ENCODE assay signal across 28 mouse cellular contexts in the genomic region with DNA sequence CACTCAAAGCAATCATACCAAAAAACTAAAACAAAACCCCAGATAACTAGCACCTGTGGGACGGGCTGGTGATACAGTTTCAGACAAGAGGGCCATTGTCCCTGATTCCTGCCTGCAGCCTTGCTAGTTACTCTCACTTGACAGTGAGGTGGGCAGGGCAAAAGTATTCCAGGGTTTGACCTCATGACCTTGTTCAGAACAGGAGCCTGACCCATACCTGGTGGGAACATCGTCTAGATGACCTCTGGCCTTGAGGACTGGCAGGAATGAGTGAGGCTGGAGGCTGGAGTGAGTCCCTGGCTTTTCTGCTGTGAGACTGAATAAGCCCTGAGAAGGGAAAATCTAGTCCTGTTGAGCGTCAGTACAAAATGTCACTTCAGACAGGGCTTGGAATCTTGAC. TPM values are rescaled to one million over a fixed set of nuclear protein-coding genes. Genes with fewer than 3 reads are reported as not detected.
"Had no signal": no experiment of that assay in that cellular context is flagged by ENCODE, and none has a peak within 500 bp of the region (broad histone marks: within the 10 kb centered on the region; RNA-seq: fewer than 3 reads in every experiment).

No protein-coding gene starts in this region.

- DNase-seq: gastrocnemius, adult 2 months; gastrocnemius, postnatal 10 days; gastrocnemius, postnatal 25 days; heart, adult 18-20 months; heart, postnatal 10 days; heart, postnatal 4 days; kidney, adult 18-20 months; kidney, adult 8-10 months; kidney, postnatal 10 days; kidney, postnatal 25 days; kidney, postnatal 4 days; left cerebral cortex, postnatal 4 days had no signal

- H3K27ac ChIP-seq: gastrocnemius, adult 2 months; heart, embryonic 10.5 days; hindbrain, embryonic 10.5 days; hindbrain, embryonic 12.5 days; hindbrain, embryonic 14.5 days; intestine, embryonic 15.5 days; layer of hippocampus, adult 2 months; left cerebral cortex, adult 2 months; limb, embryonic 13.5 days; limb, embryonic 15.5 days; liver, embryonic 12.5 days; liver, embryonic 14.5 days had no signal

- ATAC-seq: hindbrain, embryonic 16.5 days; inflammation-experienced regulatory T-cells, adult 6 months; intestine, embryonic 15.5 days; intestine, postnatal 0 days; liver, embryonic 12.5 days had no signal

- H3K9me3 ChIP-seq: heart, embryonic 10.5 days; heart, embryonic 12.5 days; hindbrain, embryonic 12.5 days; intestine, embryonic 15.5 days; limb, embryonic 13.5 days; limb, embryonic 15.5 days; liver, embryonic 12.5 days had no signal

- H3K4me2 ChIP-seq: heart, embryonic 12.5 days; hindbrain, embryonic 12.5 days; hindbrain, embryonic 14.5 days; intestine, embryonic 15.5 days; limb, embryonic 13.5 days; limb, embryonic 15.5 days; liver, embryonic 12.5 days had no signal

- H3K9ac ChIP-seq: heart, embryonic 12.5 days; hindbrain, embryonic 12.5 days; hindbrain, embryonic 14.5 days; intestine, embryonic 15.5 days; limb, embryonic 13.5 days; limb, embryonic 15.5 days; liver, embryonic 12.5 days; liver, embryonic 14.5 days had no signal

- H3K27me3 ChIP-seq: heart, embryonic 12.5 days; hindbrain, embryonic 12.5 days; intestine, embryonic 15.5 days; limb, embryonic 13.5 days; limb, embryonic 15.5 days; liver, embryonic 12.5 days had no signal

- H3K36me3 ChIP-seq: heart, embryonic 10.5 days; heart, embryonic 12.5 days; hindbrain, embryonic 10.5 days; hindbrain, embryonic 12.5 days; intestine, embryonic 15.5 days; limb, embryonic 13.5 days; limb, embryonic 15.5 days; liver, embryonic 12.5 days had no signal

- H3K4me1 ChIP-seq: intestine, embryonic 15.5 days; liver, embryonic 12.5 days had no signal

- H3K4me3 ChIP-seq: gastrocnemius, adult 2 months; heart, embryonic 10.5 days; heart, embryonic 12.5 days; hindbrain, embryonic 10.5 days; hindbrain, embryonic 12.5 days; intestine, embryonic 15.5 days; layer of hippocampus, adult 2 months; left cerebral cortex, adult 2 months; limb, embryonic 13.5 days; limb, embryonic 15.5 days; liver, embryonic 12.5 days had no signal

RNA-seq across cellular contexts. Expression of a gene that starts 11.1 kb away (rescaled TPM):
- total RNA-seq: granulocyte monocyte progenitor cell, adult 5-6 weeks had no signal
